Mouse (Mus musculus) hindbrain, embryonic 15.5 days (tissue): ENCODE results near the gene Nell1. TPM values are rescaled to one million over a fixed set of nuclear protein-coding genes. Genes with fewer than 3 reads are reported as not detected.

ENCODE experiments used
- ATAC-seq: fragments of 200-750 bp; cut with Nextera tagmentation; 2 replicates; pipeline ENCODE4 v1.8.0; 2017; ENCODE audit warnings: low read depth, moderate number of reproducible peaks, moderate TSS enrichment; ENCODE audit not compliant: low FRiP score
- H3K27ac ChIP-seq: fragments of 300-500 bp; sonication (generic); replicated peaks from 2 replicates; pipeline ENCODE4 v1.5.1; 2015; ENCODE audit warnings: mild to moderate bottlenecking, inconsistent platforms
- H3K27me3 ChIP-seq: fragments of 300-500 bp; sonication (generic); 2 replicates; pipeline ENCODE4 v1.6.1; 2015; ENCODE audit warnings: control low read depth, inconsistent platforms
- H3K36me3 ChIP-seq: fragments of 300-500 bp; sonication (generic); 2 replicates; pipeline ENCODE4 v1.6.1; 2015; ENCODE audit warnings: control low read depth, inconsistent platforms
- H3K4me1 ChIP-seq: fragments of 300-500 bp; sonication (generic); replicated peaks from 2 replicates; pipeline ENCODE4 v1.6.1; 2015; ENCODE audit warnings: control low read depth, inconsistent platforms
- H3K4me2 ChIP-seq: fragments of 300-500 bp; sonication (generic); 2 replicates; pipeline ENCODE4 v1.6.1; 2015; ENCODE audit warnings: moderate library complexity, mild to moderate bottlenecking, inconsistent platforms
- H3K4me3 ChIP-seq: fragments of 300-500 bp; sonication (generic); 2 replicates; pipeline ENCODE4 v1.5.1; 2015; ENCODE audit warnings: mild to moderate bottlenecking, inconsistent platforms
- H3K9ac ChIP-seq: fragments of 300-500 bp; sonication (generic); 2 replicates; pipeline ENCODE4 v1.6.1; 2015; ENCODE audit warnings: inconsistent platforms
- H3K9me3 ChIP-seq: fragments of 300-500 bp; sonication (generic); 2 replicates; pipeline ENCODE4 v1.6.1; 2016; ENCODE audit warnings: control low read depth, inconsistent platforms
- WGBS: fragments of 180-500 bp; shearing (Covaris S2); methylation state at CpG from one replicate; pipeline ENCODE4 v1.1.7; 2015; 5-methylcytosine and 5-hydroxymethylcytosine counted together
- polyA plus RNA-seq: library from polyadenylated mRNA; unstranded; fragments of >200 nt; fragmentation: Nextera tagmentation; extraction: Ambion mirVana; gene quantifications from 2 replicates; pipeline ENCODE4 v1.2.1, GENCODE M21; 2015

Gene Nell1
- polyA plus RNA-seq, 1 experiment from 2014 or later, result 30.0 TPM

- Histone ChIP-seq H3K4me3 (no peak overlapping the region), H3K4me1 (no peaks in the 10 kb centered on the region; the same call in none of the 2 replicates), H3K27me3 (no peaks in the 10 kb centered on the region), H3K27ac (no peak overlapping the region), H3K9me3 (peaks cover 4% of the 10 kb centered on the region; the same call in 1 of the 2 replicates), H3K9ac (no peak overlapping the region), H3K36me3 (no peaks in the 10 kb centered on the region), H3K4me2 (no peak overlapping the region)
- no peak for ATAC-seq
- 72% methylated on average over 3 of the region's 3 CpGs for WGBS
These were observed 858.1 kb downstream of the Nell1 start for GRCm38 (mm10) chr7:50832799-50833198.

GRCm38 (mm10) chr7:50842646-50843045 lies 868.0 kb downstream of the Nell1 start:
- Histone ChIP-seq H3K36me3 (no peaks in the 10 kb centered on the region), H3K4me3 (no peak overlapping the region), H3K4me1 (no peaks in the 10 kb centered on the region), H3K27me3 (no peaks in the 10 kb centered on the region), H3K9ac (no peak overlapping the region), H3K9me3 (no peaks in the 10 kb centered on the region), H3K27ac (no peak overlapping the region), H3K4me2 (no peak overlapping the region)
- ATAC-seq, result no peak

GRCm38 (mm10) chr7:50847921-50848320 lies 873.3 kb downstream of the Nell1 start:
- no peak for ATAC-seq
- no peaks in the 10 kb centered on the region for H3K9me3 ChIP-seq
- no peaks in the 10 kb centered on the region for H3K4me1 ChIP-seq
- H3K9ac ChIP-seq, result no peak overlapping the region
- WGBS, result 78% methylated on average over 1 of the region's 1 CpGs
- H3K4me3 ChIP-seq, result no peak overlapping the region
- no peak overlapping the region for H3K4me2 ChIP-seq
- H3K36me3 ChIP-seq, result no peaks in the 10 kb centered on the region
- H3K27me3 ChIP-seq, result no peaks in the 10 kb centered on the region
- no peak overlapping the region for H3K27ac ChIP-seq

GRCm38 (mm10) chr7:50850271-50850670 lies 875.6 kb downstream of the Nell1 start:
- no peaks in the 10 kb centered on the region for H3K36me3 ChIP-seq
- no peak overlapping the region for H3K4me2 ChIP-seq
- no peaks in the 10 kb centered on the region for H3K9me3 ChIP-seq
- no peak overlapping the region for H3K4me3 ChIP-seq
- H3K9ac ChIP-seq, result no peak overlapping the region
- H3K27me3 ChIP-seq, result no peaks in the 10 kb centered on the region
- no peaks in the 10 kb centered on the region for H3K4me1 ChIP-seq
- ATAC-seq, result no peak
- 19% methylated on average over 1 of the region's 1 CpGs for WGBS
- no peak overlapping the region for H3K27ac ChIP-seq

- H3K4me1 ChIP-seq, result no peaks in the 10 kb centered on the region
- H3K4me2 ChIP-seq, result no peak overlapping the region
- no peak overlapping the region for H3K27ac ChIP-seq
- H3K4me3 ChIP-seq, result no peak overlapping the region
- no peak overlapping the region for H3K9ac ChIP-seq
- no peak for ATAC-seq
- no peaks in the 10 kb centered on the region for H3K36me3 ChIP-seq
- WGBS, result 10% methylated on average over 1 of the region's 1 CpGs
- no peaks in the 10 kb centered on the region for H3K27me3 ChIP-seq
- no peaks in the 10 kb centered on the region for H3K9me3 ChIP-seq
These were observed 895.5 kb downstream of the Nell1 start for GRCm38 (mm10) chr7:50870181-50870580.

GRCm38 (mm10) chr7:50887625-50888024 lies 913.0 kb downstream of the Nell1 start:
- Histone ChIP-seq H3K36me3 (no peaks in the 10 kb centered on the region), H3K27me3 (no peaks in the 10 kb centered on the region), H3K4me2 (no peak overlapping the region), H3K27ac (no peak overlapping the region), H3K9ac (no peak overlapping the region), H3K4me1 (peaks cover 9% of the 10 kb centered on the region; the same call in 1 of the 2 replicates), H3K4me3 (no peak overlapping the region), H3K9me3 (no peaks in the 10 kb centered on the region)
- WGBS, result 57% methylated on average over 3 of the region's 3 CpGs
- no peak for ATAC-seq

- no peaks in the 10 kb centered on the region for H3K27me3 ChIP-seq
- no peak overlapping the region for H3K27ac ChIP-seq
- WGBS, result 56% methylated on average over 6 of the region's 6 CpGs
- ATAC-seq, result no peak
- H3K9me3 ChIP-seq, result no peaks in the 10 kb centered on the region
- no peak overlapping the region for H3K9ac ChIP-seq
- no peak overlapping the region for H3K4me3 ChIP-seq
- no peaks in the 10 kb centered on the region for H3K36me3 ChIP-seq
- no peaks in the 10 kb centered on the region; the same call in 1 of the 2 replicates for H3K4me1 ChIP-seq
- no peak overlapping the region for H3K4me2 ChIP-seq
These were observed 925.0 kb downstream of the Nell1 start for GRCm38 (mm10) chr7:50899541-50900088.

Other genes starting within 250 kb of the Nell1 start
- gene Htatip2, start 215.7 kb upstream of the Nell1 start, polyA plus RNA-seq, result 3.1 and 5.3 TPM in 2 replicates
- gene Prmt3, start 196.5 kb upstream of the Nell1 start, polyA plus RNA-seq, result 49.2 and 49.4 TPM in 2 replicates
- 10.7 and 11.5 TPM in 2 replicates for gene Slc6a5, start 64.7 kb upstream of the Nell1 start, polyA plus RNA-seq